Mouse (Mus musculus) c-Kit-positive CD71-positive TER-119-positive erythroid progenitor cells, embryonic 14.5 days (primary cell): ENCODE data around the gene D630003M21Rik.

Experiments
- DNase-seq: peaks from one replicate; pipeline ENCODE4 v3.0.0-alpha.2; 2013; ENCODE audit warnings: low spot score

The D630003M21Rik gene

DNA sequence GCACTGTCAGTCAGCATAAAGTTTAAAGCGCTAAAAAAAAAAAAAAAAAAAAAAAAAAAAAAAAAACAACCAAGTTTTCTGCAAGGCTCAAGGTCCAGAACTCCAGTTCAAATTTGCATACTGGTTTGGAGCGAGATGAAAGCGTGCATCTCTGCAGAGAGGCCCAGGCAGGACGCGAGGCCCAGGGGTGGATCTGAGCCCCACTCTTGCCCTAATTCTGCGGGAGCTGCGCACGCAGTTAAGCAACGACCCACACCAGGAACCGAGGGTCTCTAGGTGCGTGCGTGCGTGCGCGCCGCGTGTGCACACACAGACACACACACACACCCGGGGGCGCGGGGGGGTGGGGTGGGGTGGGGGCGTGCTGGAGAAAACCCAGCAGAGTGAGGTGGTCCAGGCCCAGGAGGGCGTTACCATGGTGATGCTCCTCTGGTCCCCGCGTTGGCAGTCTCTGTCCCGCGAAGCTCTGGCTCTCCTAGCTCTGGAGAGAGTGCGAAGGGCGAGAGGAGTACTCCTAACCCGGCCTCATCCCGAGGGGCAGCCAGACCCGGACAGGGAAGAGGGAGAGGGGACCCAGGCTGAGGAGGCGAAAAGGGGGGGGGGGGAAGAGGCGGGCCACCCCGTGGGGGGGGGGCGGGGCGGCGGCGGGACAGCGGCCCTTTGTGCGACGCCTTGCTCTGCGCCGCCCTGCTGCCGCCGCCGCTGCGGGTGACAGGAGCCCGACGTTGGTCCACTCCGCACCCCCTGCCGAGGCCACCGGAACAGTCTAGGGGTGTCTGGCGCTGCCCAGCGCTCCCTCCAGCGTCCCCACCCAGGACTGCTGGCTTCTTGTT is at the start of gene D630003M21Rik:
TSS of gene D630003M21Rik (minus strand) at position 553 of the 833 bp plus-strand sequence.
- DNase-seq = no peak

DNA sequence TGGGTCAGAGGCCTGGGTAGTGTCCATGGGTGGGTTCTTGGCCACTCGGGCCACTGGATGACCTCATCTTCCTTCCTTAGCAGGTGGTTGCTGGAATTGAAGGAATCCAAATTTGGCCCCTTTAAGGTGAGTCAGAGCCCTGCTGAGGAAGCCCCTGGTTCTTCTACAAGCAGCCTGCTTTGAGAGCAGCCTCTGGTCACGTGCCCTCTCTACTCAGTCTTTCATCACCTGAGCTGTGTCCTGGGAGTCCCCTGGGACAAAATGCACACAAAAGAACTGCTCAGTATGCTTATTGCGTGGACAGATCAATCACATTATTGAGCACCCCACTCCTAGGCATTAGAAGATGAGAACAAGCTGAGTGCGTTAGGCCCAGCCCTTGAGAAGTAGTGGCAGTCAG is 47.9 kb upstream of the D630003M21Rik start:
- no peak for DNase-seq

DNA sequence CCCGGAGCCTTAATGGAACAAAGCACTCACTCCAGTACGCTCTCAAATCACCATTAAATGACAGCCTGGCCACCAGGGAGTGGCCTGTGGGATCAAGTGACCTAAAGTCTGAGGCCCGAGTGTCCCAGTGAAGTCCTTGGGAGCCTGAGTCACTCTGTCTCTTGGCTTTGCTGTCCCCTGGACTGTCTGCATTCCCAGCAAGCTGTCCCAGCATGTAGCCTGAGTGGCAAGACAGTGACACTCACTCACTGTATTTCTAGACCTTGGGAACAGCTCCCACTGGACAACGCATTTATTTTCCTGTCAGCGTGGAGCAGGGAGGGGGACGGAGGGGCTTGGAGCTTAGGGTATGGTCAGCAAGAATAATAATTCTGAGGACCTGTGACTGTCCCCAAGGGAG is 47.4 kb upstream of the D630003M21Rik start:
- DNase-seq = no peak

- DNase-seq = no peak
Measured at GRCm38 (mm10) chr2:158275811-158276210, 46.8 kb upstream of the D630003M21Rik start.

- peak; percentile 20 for DNase-seq
Measured at GRCm38 (mm10) chr2:158275349-158275748, 46.3 kb upstream of the D630003M21Rik start.

- DNase-seq = no peak
Measured at GRCm38 (mm10) chr2:158273646-158274045, 44.6 kb upstream of the D630003M21Rik start.

GRCm38 (mm10) chr2:158270017-158270416 is 41.0 kb upstream of the D630003M21Rik start:
- DNase-seq = no peak

- DNase-seq = no peak
Measured at GRCm38 (mm10) chr2:158264877-158265276, 35.9 kb upstream of the D630003M21Rik start.

GRCm38 (mm10) chr2:158259498-158259897 is 30.5 kb upstream of the D630003M21Rik start:
- DNase-seq = no peak

- DNase-seq = peak; percentile 63
Measured at GRCm38 (mm10) chr2:158258781-158259180, 29.8 kb upstream of the D630003M21Rik start.

- no peak for DNase-seq
Measured at GRCm38 (mm10) chr2:158258005-158258418, 29.0 kb upstream of the D630003M21Rik start, which contains the start of gene Bpi. Gene Bpi, plus strand, starts transcription at chr2:158258094.

- no peak for DNase-seq
Measured at GRCm38 (mm10) chr2:158256894-158257293, 27.9 kb upstream of the D630003M21Rik start.

DNA sequence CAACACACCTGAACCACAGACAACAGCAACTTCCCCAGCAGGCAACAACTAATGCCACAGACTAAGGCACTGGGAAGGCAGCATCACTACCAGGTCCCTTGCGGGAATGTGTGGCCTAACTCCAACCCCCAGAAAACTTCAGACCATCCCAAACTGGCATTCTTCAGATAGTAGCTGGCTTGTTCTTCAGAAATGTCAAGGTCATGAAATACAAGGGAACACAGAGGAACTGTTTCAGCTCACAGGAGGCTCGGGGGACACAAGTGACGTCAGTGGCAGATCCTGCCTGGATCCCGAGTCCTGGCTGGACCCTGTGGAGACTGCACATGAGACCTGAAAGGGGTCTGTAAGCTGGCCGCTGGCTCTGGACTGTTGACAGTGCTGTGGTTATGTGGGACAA is 24.8 kb upstream of the D630003M21Rik start:
- no peak for DNase-seq

- DNase-seq = no peak
Measured at GRCm38 (mm10) chr2:158250558-158250957, 21.5 kb upstream of the D630003M21Rik start.

GRCm38 (mm10) chr2:158248318-158248717 is 19.3 kb upstream of the D630003M21Rik start:
- no peak for DNase-seq

GRCm38 (mm10) chr2:158247852-158248251 is 18.8 kb upstream of the D630003M21Rik start:
- DNase-seq = no peak

- DNase-seq = no peak
Measured at GRCm38 (mm10) chr2:158245072-158245817, 16.2 kb upstream of the D630003M21Rik start.

DNA sequence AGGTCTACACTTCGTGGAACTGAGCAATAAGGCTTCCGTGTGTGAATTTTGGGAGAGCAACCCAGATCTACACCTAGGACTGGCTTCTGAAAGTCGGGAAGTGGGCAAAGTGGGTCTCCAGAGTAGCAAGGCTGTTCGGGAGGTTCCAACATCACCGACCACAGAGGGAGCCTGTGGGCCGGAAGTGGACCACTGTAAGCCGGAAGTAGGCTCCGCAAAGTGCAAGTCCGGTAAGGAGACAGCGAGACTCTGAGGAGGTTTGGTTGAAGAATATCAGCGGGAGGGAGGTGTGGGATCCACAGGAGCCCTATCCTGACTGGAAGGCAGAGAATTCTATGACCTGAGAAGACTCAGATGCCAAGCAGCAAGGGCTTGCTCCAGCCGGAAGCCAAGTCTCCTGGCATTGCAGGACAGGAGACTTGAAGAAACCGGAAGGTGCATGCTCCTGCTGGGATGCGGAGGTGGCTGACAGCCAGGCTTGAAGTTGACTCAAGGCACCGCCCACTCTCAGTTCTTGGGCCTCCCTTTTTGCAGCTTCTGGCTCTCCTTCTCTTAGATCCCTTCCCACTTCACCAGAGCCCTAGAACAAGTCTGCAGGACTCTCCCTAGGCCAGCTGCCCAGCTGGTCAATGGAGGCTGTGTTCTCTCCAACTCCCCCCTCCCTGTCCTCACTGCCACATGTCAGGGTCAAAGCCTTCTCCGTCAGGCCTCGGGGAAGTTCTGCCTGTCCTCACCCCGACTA is 14.3 kb upstream of the D630003M21Rik start:
- DNase-seq = no peak

DNA sequence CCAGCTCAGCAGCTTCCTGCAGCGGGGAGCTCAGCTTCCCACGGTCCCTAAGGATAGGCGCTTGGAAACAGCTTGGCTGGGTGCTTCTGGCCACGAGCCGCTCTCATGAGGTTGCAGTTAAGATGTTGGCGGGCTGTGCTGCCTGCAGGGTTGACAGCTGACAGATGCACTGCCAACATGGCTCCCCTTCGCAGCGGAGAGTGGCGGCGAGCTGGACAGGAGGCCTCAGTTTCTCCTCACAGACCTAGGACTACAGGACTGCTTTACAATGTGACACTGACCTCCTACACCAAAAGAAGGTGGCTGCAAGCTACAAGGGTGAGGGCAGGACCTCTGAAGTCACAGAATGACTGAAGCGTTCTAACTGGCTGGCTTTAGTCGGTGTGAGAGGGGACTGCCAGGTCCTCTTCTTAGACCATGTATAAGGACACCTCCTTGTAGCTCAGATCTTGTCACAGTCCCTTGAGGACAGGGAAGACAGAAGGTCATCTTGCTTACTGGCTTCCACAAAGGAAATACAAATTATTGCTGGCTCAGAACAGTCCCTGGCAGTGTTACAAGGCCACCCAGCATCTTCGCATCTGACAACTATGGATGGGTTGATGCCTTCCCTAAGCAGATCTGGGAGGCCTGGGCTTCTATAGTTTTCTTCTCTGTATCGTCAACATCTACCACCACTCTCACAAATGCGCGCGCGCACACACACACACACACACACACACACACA is 13.3 kb upstream of the D630003M21Rik start:
- no peak for DNase-seq

- DNase-seq = no peak
Measured at GRCm38 (mm10) chr2:158241126-158241738, 12.2 kb upstream of the D630003M21Rik start.

DNA sequence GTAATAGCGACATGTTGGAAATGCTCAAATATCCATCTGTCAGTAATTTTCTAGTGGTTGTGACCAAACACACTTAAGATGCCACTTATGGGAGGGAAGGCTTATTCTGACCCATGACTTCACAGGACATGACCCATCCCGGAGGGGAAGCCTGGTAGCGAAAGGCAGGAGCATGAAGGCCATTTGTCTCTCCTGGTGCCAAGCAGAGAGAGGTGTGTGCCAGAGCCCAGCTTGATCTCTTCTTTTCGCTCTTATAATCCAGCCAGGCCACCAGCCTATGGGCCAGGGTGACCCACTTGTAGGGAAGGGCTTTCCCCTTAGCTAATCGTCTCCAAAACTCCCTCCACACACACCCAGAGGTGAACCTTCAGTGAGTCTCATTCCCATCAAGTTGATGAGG is 9.1 kb upstream of the D630003M21Rik start:
- no peak for DNase-seq
